Mouse (Mus musculus) heart, adult 9 months (tissue): ENCODE results near the gene 6330409D20Rik.

Source experiments
- DNase-seq, 2 experiments: peaks; one replicate each; pipeline ENCODE4 v3.0.0; 2022; ENCODE audit warnings: low spot score in 2 of 2

Gene 6330409D20Rik

GRCm38 (mm10) chr2:32724149-32724548 is 16.7 kb downstream of the 6330409D20Rik start:
- no peak for DNase-seq

GRCm38 (mm10) chr2:32722581-32722980 is 18.2 kb downstream of the 6330409D20Rik start:
- DNase-seq = no peak

- DNase-seq = no peak
Measured at GRCm38 (mm10) chr2:32722046-32722445, 18.8 kb downstream of the 6330409D20Rik start.

GRCm38 (mm10) chr2:32720681-32721229 is 20.1 kb downstream of the 6330409D20Rik start, which contains the start of gene Sh2d3c:
Sh2d3c (plus strand) TSS chr2:32721055.
- no peak for DNase-seq

GRCm38 (mm10) chr2:32720053-32720452 is 20.8 kb downstream of the 6330409D20Rik start:
- DNase-seq = no peak

GRCm38 (mm10) chr2:32718761-32719160 is 22.1 kb downstream of the 6330409D20Rik start:
- DNase-seq = no peak

GRCm38 (mm10) chr2:32714987-32715425 is 25.8 kb downstream of the 6330409D20Rik start:
- DNase-seq = peak; percentile 63 to 71

GRCm38 (mm10) chr2:32714117-32714986 is 26.5 kb downstream of the 6330409D20Rik start:
- DNase-seq = no peak

GRCm38 (mm10) chr2:32712934-32713817 is 27.6 kb downstream of the 6330409D20Rik start, which contains the start of gene Cdk9:
Cdk9 (minus strand) TSS chr2:32713076.
- DNase-seq = peak; percentile 91 to 95

GRCm38 (mm10) chr2:32712586-32712933 is 28.3 kb downstream of the 6330409D20Rik start:
- peak; percentile 93 to 94 for DNase-seq

- DNase-seq = peak; percentile 80 to 83
Measured at GRCm38 (mm10) chr2:32712108-32712551, 28.7 kb downstream of the 6330409D20Rik start.

GRCm38 (mm10) chr2:32711301-32712056 is 29.3 kb downstream of the 6330409D20Rik start:
- no peak for DNase-seq

GRCm38 (mm10) chr2:32710425-32710824 is 30.4 kb downstream of the 6330409D20Rik start:
- no peak for DNase-seq

- no peak for DNase-seq
Measured at GRCm38 (mm10) chr2:32709521-32710137, 31.2 kb downstream of the 6330409D20Rik start.

- DNase-seq = no peak
Measured at GRCm38 (mm10) chr2:32708643-32709042, 32.2 kb downstream of the 6330409D20Rik start.

GRCm38 (mm10) chr2:32706971-32707370 is 33.8 kb downstream of the 6330409D20Rik start:
- DNase-seq = no peak

GRCm38 (mm10) chr2:32705018-32705417 is 35.8 kb downstream of the 6330409D20Rik start:
- no peak for DNase-seq

GRCm38 (mm10) chr2:32704021-32704421 is 36.8 kb downstream of the 6330409D20Rik start, which contains the start of gene Fpgs:
Fpgs (minus strand) TSS chr2:32704145.
- DNase-seq = no peak

GRCm38 (mm10) chr2:32703046-32703445 is 37.8 kb downstream of the 6330409D20Rik start:
- DNase-seq = no peak

- no peak for DNase-seq
Measured at GRCm38 (mm10) chr2:32700966-32701743, 39.7 kb downstream of the 6330409D20Rik start.
